Mouse (Mus musculus) heart, adult 2 months (tissue): ENCODE results near the gene Slc9a3. TPM values are rescaled to one million over a fixed set of nuclear protein-coding genes. Genes with fewer than 3 reads are reported as not detected.

Experiments used
- DNase-seq, 2 experiments: peaks; one replicate each; pipeline ENCODE4 v3.0.0; 2021
- H3K27ac ChIP-seq: fragments of 200-600 bp; 2 replicates; pipeline ENCODE4 v1.8.1; 2022
- H3K27me3 ChIP-seq: fragments of 200-500 bp; 2 replicates; pipeline ENCODE4 v1.6.1; 2012; ENCODE audit warnings: mild to moderate bottlenecking, low read length, inconsistent platforms, mixed read lengths; ENCODE audit not compliant: control insufficient read depth, insufficient read depth
- H3K36me3 ChIP-seq: fragments of 200-500 bp; 2 replicates; pipeline ENCODE4 v1.6.1; 2012; ENCODE audit warnings: low read length, inconsistent platforms; ENCODE audit not compliant: control insufficient read depth, insufficient read depth
- H3K4me1 ChIP-seq: fragments of 200-500 bp; 2 replicates; pipeline ENCODE4 v1.6.1; 2011; ENCODE audit warnings: low read length; ENCODE audit not compliant: control insufficient read depth, insufficient read depth
- H3K4me3 ChIP-seq: fragments of 200-600 bp; 2 replicates; pipeline ENCODE4 v1.8.1; 2022
- H3K79me2 ChIP-seq: fragments of 200-500 bp; replicated peaks from 2 replicates; pipeline ENCODE4 v1.6.1; 2012; ENCODE audit warnings: mild to moderate bottlenecking, inconsistent platforms, low read length, moderate library complexity, mixed read lengths; ENCODE audit not compliant: control insufficient read depth, insufficient read depth
- H3K9ac ChIP-seq: fragments of 200-500 bp; 2 replicates; pipeline ENCODE4 v1.6.1; 2012; ENCODE audit warnings: low read depth, mild to moderate bottlenecking, control low read depth, inconsistent platforms, low read length, mixed read lengths
- CTCF ChIP-seq: fragments of 200-600 bp; IDR thresholded peaks from 2 replicates; pipeline ENCODE4 v1.8.1; 2022; ENCODE audit warnings: antibody characterized with exemption, mild to moderate bottlenecking, moderate library complexity
- EP300 ChIP-seq: fragments of 200-500 bp; IDR thresholded peaks from 2 replicates; pipeline ENCODE4 v1.6.1; 2011; ENCODE audit warnings: low read depth, low read length, control low read depth; ENCODE audit not compliant: insufficient read depth
- POLR2A ChIP-seq: fragments of 200-500 bp; IDR thresholded peaks from 2 replicates; pipeline ENCODE4 v1.6.1; 2011; ENCODE audit warnings: mild to moderate bottlenecking, low read depth, low read length, control low read depth; ENCODE audit not compliant: insufficient read depth
- WGBS: fragments of 180-500 bp; shearing (Covaris S2); methylation state at CpG from one replicate; pipeline ENCODE4 v1.1.7; 2018; 5-methylcytosine and 5-hydroxymethylcytosine counted together
- intact Hi-C: fragments of 180-260 bp; cut with DNase I; formaldehyde crosslinking; loops from one replicate; pipeline ENCODE4 v1.15.1; 2025
- long read RNA-seq: library from polyadenylated mRNA; stranded (forward); transcript quantifications from one replicate; pipeline ENCODE4 v2.0.0, GENCODE M21; 2021
- polyA plus RNA-seq: library from polyadenylated mRNA; depleted of rRNA; stranded (reverse); fragments of >200 nt; gene quantifications from 2 replicates; pipeline ENCODE4 v1.2.3, GENCODE M21; 2012; rRNA removed
- total RNA-seq, 2 experiments: library from RNA; stranded (reverse); gene quantifications; 2 replicates each; pipeline ENCODE4 v1.2.3; 2021

The Slc9a3 gene
- total RNA-seq (under 1 TPM; 0.21 to 0.48 TPM), polyA plus RNA-seq (0.47 and 0.51 TPM in 2 replicates)
- long read RNA-seq = 0 reads

- 3% methylated on average over 35 of the region's 35 CpGs for WGBS
- Histone ChIP-seq H3K9ac (peak within 1 kb of the TSS; percentile 69), H3K4me3 (peak within 1 kb of the TSS; percentile 37), H3K27ac (no peak within 1 kb of the TSS), H3K4me1 (no peaks in the 10 kb centered on the region; the same call in 1 of the 2 replicates), H3K27me3 (peaks cover 4% of the 10 kb centered on the region; the same call in 1 of the 2 replicates), H3K79me2 (no peaks in the 10 kb centered on the region), H3K36me3 (no peaks in the 10 kb centered on the region)
- peak in 1 of 2 experiments; percentile 14 for DNase-seq
- no peak for TF ChIP-seq POLR2A
- no peak for TF ChIP-seq EP300
- TF ChIP-seq CTCF = no peak
- intact Hi-C loops = no loop called here
Observed at GRCm38 (mm10) chr13:74121141-74121602, at the start of gene Slc9a3. Gene Slc9a3, plus strand, starts transcription at chr13:74121457.

GRCm38 (mm10) chr13:74071714-74072113 lies 49.5 kb upstream of the Slc9a3 start:
- Histone ChIP-seq H3K27ac (no peak overlapping the region), H3K4me3 (no peak overlapping the region), H3K9ac (no peak overlapping the region), H3K79me2 (no peaks in the 10 kb centered on the region), H3K27me3 (no peaks in the 10 kb centered on the region), H3K36me3 (no peaks in the 10 kb centered on the region), H3K4me1 (no peaks in the 10 kb centered on the region)
- DNase-seq = no peak
- 66% methylated on average over 3 of the region's 3 CpGs for WGBS
- intact Hi-C loops = no loop called here
- TF ChIP-seq CTCF (no peak), EP300 (no peak), POLR2A (no peak)

- no peak for DNase-seq
- Histone ChIP-seq H3K4me3 (no peak overlapping the region), H3K79me2 (no peaks in the 10 kb centered on the region), H3K27ac (no peak overlapping the region), H3K4me1 (no peaks in the 10 kb centered on the region), H3K27me3 (no peaks in the 10 kb centered on the region), H3K9ac (no peak overlapping the region), H3K36me3 (no peaks in the 10 kb centered on the region)
- intact Hi-C loops = no loop called here
- WGBS = 82% methylated on average over 7 of the region's 7 CpGs
- TF ChIP-seq POLR2A (no peak), CTCF (no peak), EP300 (no peak)
Observed at GRCm38 (mm10) chr13:74073369-74073768, 47.9 kb upstream of the Slc9a3 start.

GRCm38 (mm10) chr13:74090265-74090664 lies 31.0 kb upstream of the Slc9a3 start:
- Histone ChIP-seq H3K4me3 (no peak overlapping the region), H3K4me1 (peaks cover 2% of the 10 kb centered on the region; the same call in 1 of the 2 replicates), H3K36me3 (no peaks in the 10 kb centered on the region), H3K27me3 (no peaks in the 10 kb centered on the region), H3K79me2 (no peaks in the 10 kb centered on the region), H3K9ac (no peak overlapping the region), H3K27ac (no peak overlapping the region)
- TF ChIP-seq CTCF (no peak), POLR2A (no peak)
- intact Hi-C loops = no loop called here
- 42% methylated on average over 3 of the region's 3 CpGs for WGBS
- no peak for DNase-seq

GRCm38 (mm10) chr13:74095936-74096335 lies 25.3 kb upstream of the Slc9a3 start:
- H3K27me3 ChIP-seq = no peaks in the 10 kb centered on the region
- H3K36me3 ChIP-seq = no peaks in the 10 kb centered on the region
- no peaks in the 10 kb centered on the region for H3K79me2 ChIP-seq
- no peak for DNase-seq
- no peak overlapping the region for H3K4me3 ChIP-seq
- TF ChIP-seq EP300 = no peak
- no peak for TF ChIP-seq CTCF
- TF ChIP-seq POLR2A = no peak
- no peak overlapping the region for H3K9ac ChIP-seq
- H3K4me1 ChIP-seq = peaks cover 5% of the 10 kb centered on the region; the same call in 1 of the 2 replicates
- WGBS = 68% methylated on average over 2 of the region's 2 CpGs
- intact Hi-C loops = loop anchor here (1.0 kb wide), 1 partner anchor 205 kb away; no protein-coding TSS in a partner anchor
- H3K27ac ChIP-seq = no peak overlapping the region

GRCm38 (mm10) chr13:74096715-74097363 lies 24.4 kb upstream of the Slc9a3 start:
- TF ChIP-seq EP300 = peak; percentile 45; the same call in 1 of the 2 replicates
- peak; percentile 82 for TF ChIP-seq CTCF
- TF ChIP-seq POLR2A = no peak
- no peaks in the 10 kb centered on the region for H3K79me2 ChIP-seq
- H3K27me3 ChIP-seq = no peaks in the 10 kb centered on the region
- no peak overlapping the region for H3K9ac ChIP-seq
- no peak overlapping the region for H3K4me3 ChIP-seq
- WGBS = 42% methylated on average over 2 of the region's 2 CpGs
- H3K36me3 ChIP-seq = no peaks in the 10 kb centered on the region
- peaks cover 5% of the 10 kb centered on the region; the same call in 1 of the 2 replicates for H3K4me1 ChIP-seq
- DNase-seq = peak; percentile 60 to 71
- intact Hi-C loops = loop anchor here (1.0 kb wide), 1 partner anchor 204 kb away; no protein-coding TSS in a partner anchor
- no peak overlapping the region for H3K27ac ChIP-seq
